Mouse (Mus musculus): ENCODE measurements around the gene Vwa8.

The Vwa8 gene

GRCm38 (mm10) chr14:79140826-79141219, 292.0 kb downstream of the Vwa8 start:
- in situ Hi-C loops (cut with MboI, MseI) = no loop called here

GRCm38 (mm10) chr14:79142342-79142741, 293.5 kb downstream of the Vwa8 start:
- in situ Hi-C loops (cut with MboI, MseI) = no loop called here

GRCm38 (mm10) chr14:79143696-79144095, 294.8 kb downstream of the Vwa8 start:
- in situ Hi-C loops (cut with MboI, MseI) = no loop called here

GRCm38 (mm10) chr14:79144278-79145224, 295.7 kb downstream of the Vwa8 start:
- in situ Hi-C loops (cut with MboI, MseI) = no loop called here

GRCm38 (mm10) chr14:79151711-79152110, 302.9 kb downstream of the Vwa8 start:
- in situ Hi-C loops (cut with MboI, MseI) = no loop called here

- in situ Hi-C loops (cut with MboI, MseI) = no loop called here
Measured at GRCm38 (mm10) chr14:79153896-79154295, 305.0 kb downstream of the Vwa8 start.

GRCm38 (mm10) chr14:79154961-79155360, 306.1 kb downstream of the Vwa8 start:
- in situ Hi-C loops (cut with MboI, MseI) = no loop called here

GRCm38 (mm10) chr14:79156526-79157411, 307.9 kb downstream of the Vwa8 start:
- in situ Hi-C loops (cut with MboI, MseI) = no loop called here

GRCm38 (mm10) chr14:79157451-79158218, 308.8 kb downstream of the Vwa8 start:
- in situ Hi-C loops (cut with MboI, MseI) = no loop called here

GRCm38 (mm10) chr14:79158219-79158521, 309.3 kb downstream of the Vwa8 start:
- in situ Hi-C loops (cut with MboI, MseI) = no loop called here

GRCm38 (mm10) chr14:79158673-79159200, 309.9 kb downstream of the Vwa8 start:
- in situ Hi-C loops (cut with MboI, MseI) = no loop called here

GRCm38 (mm10) chr14:79159451-79159850, 310.6 kb downstream of the Vwa8 start:
- in situ Hi-C loops (cut with MboI, MseI) = no loop called here

GRCm38 (mm10) chr14:79160486-79160885, 311.6 kb downstream of the Vwa8 start:
- in situ Hi-C loops (cut with MboI, MseI) = loop anchor here (5.0 kb wide), 1 partner anchor 72 kb away; no protein-coding TSS in a partner anchor

- in situ Hi-C loops (cut with MboI, MseI) = loop anchor here (5.0 kb wide), 1 partner anchor 71 kb away; no protein-coding TSS in a partner anchor
Measured at GRCm38 (mm10) chr14:79160966-79161365, 312.1 kb downstream of the Vwa8 start.

GRCm38 (mm10) chr14:79161741-79162140, 312.9 kb downstream of the Vwa8 start:
- in situ Hi-C loops (cut with MboI, MseI) = loop anchor here (5.0 kb wide), 1 partner anchor 71 kb away; no protein-coding TSS in a partner anchor

- in situ Hi-C loops (cut with MboI, MseI) = loop anchor here (5.0 kb wide), 1 partner anchor 70 kb away; no protein-coding TSS in a partner anchor
Measured at GRCm38 (mm10) chr14:79162678-79163077, 313.8 kb downstream of the Vwa8 start.

GRCm38 (mm10) chr14:79164334-79164733, 315.5 kb downstream of the Vwa8 start:
- in situ Hi-C loops (cut with MboI, MseI) = loop anchor here (5.0 kb wide), 1 partner anchor 68 kb away; no protein-coding TSS in a partner anchor

- in situ Hi-C loops (cut with MboI, MseI) = loop anchor here (5.0 kb wide), 1 partner anchor 67 kb away; no protein-coding TSS in a partner anchor
Measured at GRCm38 (mm10) chr14:79164925-79165324, 316.1 kb downstream of the Vwa8 start.

- in situ Hi-C loops (cut with MboI, MseI) = no loop called here
Measured at GRCm38 (mm10) chr14:79174526-79174925, 325.7 kb downstream of the Vwa8 start.

- in situ Hi-C loops (cut with MboI, MseI) = no loop called here
Measured at GRCm38 (mm10) chr14:79177754-79178153, 328.9 kb downstream of the Vwa8 start.

GRCm38 (mm10) chr14:79178247-79178646, 329.4 kb downstream of the Vwa8 start:
- in situ Hi-C loops (cut with MboI, MseI) = no loop called here

Measured in T-helper 2 cell (primary cell).